Mouse (Mus musculus): ENCODE measurements around the gene Brsk2. TPM values are rescaled to one million over a fixed set of nuclear protein-coding genes. Genes with fewer than 3 reads are reported as not detected.

Gene Brsk2
- polyA plus RNA-seq, 1 experiment from 2014 or later, result 25.8 TPM

DNA sequence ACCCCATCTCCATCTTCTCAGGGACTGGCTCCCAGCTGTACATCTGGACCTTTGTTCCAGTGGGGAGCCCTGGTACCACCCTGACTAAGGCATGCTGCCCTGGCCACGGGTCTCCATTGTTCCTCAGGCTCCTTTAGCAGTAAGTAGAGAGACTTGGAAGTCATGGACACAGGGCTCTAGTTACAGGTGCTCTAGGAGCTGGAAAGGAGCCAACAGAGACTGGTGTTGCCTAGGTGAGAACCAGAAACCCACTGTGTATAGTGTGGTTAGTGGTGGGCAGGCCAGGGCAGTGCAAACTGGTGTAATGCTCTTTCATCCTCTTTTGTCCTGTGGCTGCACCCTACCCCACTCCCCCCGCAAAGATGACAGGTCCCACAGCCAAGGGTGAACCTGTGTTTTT, 41.6 kb downstream of the Brsk2 start:
- H3K27me3 ChIP-seq, result no peaks in the 10 kb centered on the region
- ATAC-seq (replicated peaks), result no peak
- WGBS, result 76% methylated on average over 2 of the region's 2 CpGs
- H3K36me3 ChIP-seq, result peaks cover 95% of the 10 kb centered on the region
- H3K9ac ChIP-seq (replicated peaks), result no peak overlapping the region
- H3K9me3 ChIP-seq, result no peaks in the 10 kb centered on the region
- no peak overlapping the region for H3K4me3 ChIP-seq
- H3K4me2 ChIP-seq (replicated peaks), result no peak overlapping the region
- no peaks in the 10 kb centered on the region for H3K4me1 ChIP-seq
- H3K27ac ChIP-seq (replicated peaks), result no peak overlapping the region

DNA sequence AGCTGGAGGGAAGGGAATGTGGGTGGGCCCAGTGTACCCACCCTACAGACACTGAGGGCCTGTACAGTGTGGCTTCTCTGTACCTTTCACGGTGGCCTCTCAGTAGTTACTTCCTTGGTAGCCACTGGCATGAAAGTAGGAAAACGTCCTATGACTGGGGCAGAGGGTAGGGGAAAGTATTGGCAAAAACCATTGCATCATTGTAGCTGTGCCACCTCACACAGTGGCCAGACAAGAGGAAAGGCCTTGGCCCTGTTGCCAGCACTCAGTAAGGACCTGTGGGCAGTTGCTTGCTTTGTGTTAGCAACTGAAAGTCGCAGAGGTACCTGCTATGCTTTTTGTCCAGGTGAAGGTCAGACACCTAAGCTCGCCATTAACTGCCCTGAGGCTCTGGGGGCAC, 44.6 kb downstream of the Brsk2 start:
- ATAC-seq (replicated peaks), result no peak
- Histone ChIP-seq H3K27me3 (no peaks in the 10 kb centered on the region), H3K4me2 (replicated peaks) (no peak overlapping the region), H3K4me3 (no peak overlapping the region), H3K27ac (replicated peaks) (no peak overlapping the region), H3K4me1 (no peaks in the 10 kb centered on the region), H3K9ac (replicated peaks) (no peak overlapping the region), H3K36me3 (peaks cover 96% of the 10 kb centered on the region), H3K9me3 (no peaks in the 10 kb centered on the region)
- 93% methylated on average over 4 of the region's 4 CpGs for WGBS

DNA sequence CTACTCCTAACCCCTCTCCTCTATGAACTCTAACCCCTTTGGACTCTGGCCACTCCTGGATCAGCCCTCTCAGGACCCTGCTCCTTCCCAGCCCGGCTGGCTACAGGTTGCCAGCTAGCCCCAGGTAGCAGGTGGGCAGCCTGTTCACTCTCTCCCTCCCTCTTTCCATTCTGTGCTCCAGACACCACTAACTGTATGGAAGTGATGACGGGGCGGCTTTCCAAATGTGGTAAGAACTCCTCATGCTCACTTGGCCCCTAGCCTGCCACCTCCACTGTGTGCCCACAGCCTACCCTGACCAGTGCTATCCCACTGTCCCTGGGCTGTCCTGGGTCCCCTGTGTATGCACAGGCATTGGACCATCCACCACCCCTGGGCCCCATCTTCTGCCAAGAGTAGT, 51.1 kb downstream of the Brsk2 start:
- Histone ChIP-seq H3K27me3 (no peaks in the 10 kb centered on the region), H3K9ac (replicated peaks) (no peak overlapping the region), H3K4me1 (no peaks in the 10 kb centered on the region), H3K4me2 (replicated peaks) (no peak overlapping the region), H3K9me3 (no peaks in the 10 kb centered on the region), H3K4me3 (no peak overlapping the region), H3K27ac (replicated peaks) (no peak overlapping the region), H3K36me3 (peaks cover 75% of the 10 kb centered on the region)
- WGBS, result 90% methylated on average over 3 of the region's 3 CpGs
- ATAC-seq (replicated peaks), result no peak; the same call in 1 of the 2 replicates

DNA sequence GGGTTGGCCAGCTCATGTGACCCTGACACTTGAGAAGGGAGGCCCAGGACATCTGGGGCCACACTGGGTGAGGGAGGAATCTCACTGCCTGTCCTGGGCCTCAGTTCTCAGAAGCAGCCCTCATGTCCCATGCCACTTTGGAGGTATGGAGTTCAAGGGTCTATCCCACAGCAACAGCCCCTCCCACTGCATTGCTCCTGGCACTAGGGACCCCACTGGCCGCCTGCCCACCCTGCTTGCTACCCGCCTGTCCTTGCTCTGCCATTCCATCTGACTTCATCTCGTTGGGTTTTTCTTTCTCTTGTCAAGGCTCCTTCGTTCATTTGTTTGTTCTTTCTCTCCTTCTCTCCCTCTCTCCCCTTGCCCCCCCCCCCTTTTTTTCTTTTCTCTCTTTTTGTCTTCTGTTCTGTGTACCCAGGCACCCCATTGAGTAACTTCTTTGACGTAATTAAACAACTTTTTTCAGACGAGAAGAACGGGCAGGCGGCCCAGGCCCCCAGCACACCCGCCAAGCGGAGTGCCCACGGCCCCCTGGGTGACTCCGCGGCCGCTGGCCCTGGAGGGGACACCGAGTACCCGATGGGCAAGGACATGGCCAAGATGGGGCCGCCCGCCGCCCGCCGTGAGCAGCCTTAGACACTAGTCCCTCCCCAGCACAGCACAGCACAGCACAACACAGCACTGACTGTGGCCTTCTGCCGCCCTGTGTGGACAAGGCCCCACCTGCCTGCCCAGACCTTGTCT, 52.2 kb downstream of the Brsk2 start:
- Histone ChIP-seq H3K27ac (replicated peaks) (no peak overlapping the region), H3K27me3 (no peaks in the 10 kb centered on the region), H3K4me2 (replicated peaks) (no peak overlapping the region), H3K9me3 (no peaks in the 10 kb centered on the region), H3K36me3 (peaks cover 67% of the 10 kb centered on the region), H3K4me1 (no peaks in the 10 kb centered on the region), H3K9ac (replicated peaks) (no peak overlapping the region), H3K4me3 (no peak overlapping the region)
- ATAC-seq (replicated peaks), result 0 out of 2 replicates have a peak, but pooled peaks have one; percentile 29
- 46% methylated on average over 22 of the region's 22 CpGs for WGBS

DNA sequence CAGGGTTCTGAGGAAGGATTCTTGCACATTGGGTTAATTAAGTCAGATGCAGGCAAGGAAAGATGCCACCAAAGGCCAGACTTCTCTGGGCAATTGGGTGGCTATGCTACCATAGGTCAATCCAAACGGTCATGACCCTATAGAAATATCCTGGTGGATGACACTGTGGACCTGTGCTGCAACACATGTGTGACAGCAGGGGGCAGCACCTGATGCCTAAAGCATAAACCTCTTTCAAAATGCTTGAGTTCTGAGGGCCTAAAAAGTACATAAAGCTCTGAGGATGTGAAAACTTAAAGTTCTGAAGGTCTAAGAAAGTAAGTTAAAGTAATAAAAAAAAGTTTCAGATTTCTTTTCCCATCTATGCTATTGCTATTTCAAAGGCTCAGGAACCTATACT, 67.0 kb downstream of the Brsk2 start:
- Histone ChIP-seq H3K9me3 (no peaks in the 10 kb centered on the region), H3K4me3 (no peak overlapping the region), H3K27me3 (no peaks in the 10 kb centered on the region), H3K36me3 (peaks cover 16% of the 10 kb centered on the region), H3K4me2 (replicated peaks) (no peak overlapping the region), H3K4me1 (no peaks in the 10 kb centered on the region), H3K9ac (replicated peaks) (no peak overlapping the region), H3K27ac (replicated peaks) (no peak overlapping the region)
- whole genome bisulfite sequencing, result 66% methylated on average over 1 of the region's 1 CpGs
- no peak for ATAC-seq (replicated peaks)

DNA sequence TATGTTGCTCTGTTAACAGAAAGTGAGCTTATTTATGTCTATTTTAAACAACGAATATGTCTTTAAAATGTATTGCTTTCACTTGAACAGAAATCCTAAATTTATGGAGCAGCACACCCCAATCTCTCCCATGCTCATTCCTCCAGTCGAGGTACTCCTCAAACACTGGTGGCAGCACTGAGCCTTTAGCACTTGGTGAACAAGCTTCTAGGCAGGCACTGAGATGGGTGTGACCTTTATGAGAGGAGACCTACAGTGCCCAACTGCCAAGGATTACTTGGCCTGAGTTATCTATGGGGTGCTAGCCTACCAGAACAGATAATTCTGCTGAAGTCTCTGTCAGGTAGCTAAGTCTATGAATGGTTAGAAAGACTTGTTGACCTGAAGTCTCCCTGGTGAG, 70.1 kb downstream of the Brsk2 start:
- H3K4me3 ChIP-seq, result no peak overlapping the region
- no peaks in the 10 kb centered on the region for H3K4me1 ChIP-seq
- H3K9me3 ChIP-seq, result no peaks in the 10 kb centered on the region
- no peaks in the 10 kb centered on the region for H3K27me3 ChIP-seq
- 46% methylated on average over 2 of the region's 2 CpGs for WGBS
- H3K27ac ChIP-seq (replicated peaks), result no peak overlapping the region
- no peak for ATAC-seq (replicated peaks)
- no peak overlapping the region for H3K4me2 ChIP-seq (replicated peaks)
- H3K9ac ChIP-seq (replicated peaks), result no peak overlapping the region
- peaks cover 10% of the 10 kb centered on the region; the same call in 1 of the 2 replicates for H3K36me3 ChIP-seq

DNA sequence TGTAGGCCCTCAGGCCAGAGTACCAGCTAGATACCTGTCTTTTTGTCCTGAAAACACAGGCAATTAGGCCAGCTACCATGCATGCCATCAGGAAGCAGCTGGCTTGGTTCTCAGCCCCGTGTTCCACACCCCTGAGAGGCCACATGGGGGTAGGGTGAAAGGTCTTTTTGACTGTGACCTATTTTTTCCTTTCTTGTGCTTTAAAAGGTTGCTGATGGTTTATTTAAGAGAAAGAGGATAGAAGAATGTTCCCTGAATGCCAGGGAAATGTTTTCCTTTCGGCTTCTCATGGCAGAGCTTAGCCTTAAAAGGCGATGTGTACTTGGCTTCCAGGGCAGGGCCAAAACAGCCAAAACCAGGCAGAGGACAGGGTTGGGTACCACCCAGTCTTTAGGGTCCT, 71.3 kb downstream of the Brsk2 start:
- no peaks in the 10 kb centered on the region for H3K9me3 ChIP-seq
- peaks cover 1% of the 10 kb centered on the region; the same call in 1 of the 2 replicates for H3K36me3 ChIP-seq
- H3K9ac ChIP-seq (replicated peaks), result no peak overlapping the region
- no peak for ATAC-seq (replicated peaks)
- H3K4me1 ChIP-seq, result no peaks in the 10 kb centered on the region
- WGBS, result 58% methylated on average over 3 of the region's 3 CpGs
- H3K27me3 ChIP-seq, result no peaks in the 10 kb centered on the region
- H3K4me3 ChIP-seq, result no peak overlapping the region
- no peak overlapping the region for H3K4me2 ChIP-seq (replicated peaks)
- no peak overlapping the region for H3K27ac ChIP-seq (replicated peaks)

DNA sequence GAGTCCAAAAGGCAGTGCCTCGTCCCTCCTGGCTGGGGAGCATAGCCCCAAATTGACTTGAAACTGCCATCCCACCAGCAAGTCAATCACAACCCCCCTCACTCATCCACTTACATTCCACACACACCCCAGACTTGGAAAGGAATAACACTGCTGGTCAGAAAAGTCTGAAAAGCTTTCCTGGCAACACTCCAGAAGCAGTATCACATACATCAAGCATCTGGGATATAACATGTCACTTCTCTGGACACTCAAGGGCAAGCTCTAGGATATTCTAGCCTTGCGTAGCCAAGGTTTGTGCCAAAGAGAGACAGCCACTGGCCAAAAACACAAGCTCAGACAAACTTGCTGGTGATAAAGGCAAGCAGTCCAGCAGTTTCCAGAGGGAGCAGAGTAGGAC, 75.6 kb downstream of the Brsk2 start:
- Histone ChIP-seq H3K9ac (replicated peaks) (no peak overlapping the region), H3K36me3 (no peaks in the 10 kb centered on the region), H3K4me2 (replicated peaks) (no peak overlapping the region), H3K27me3 (no peaks in the 10 kb centered on the region), H3K9me3 (no peaks in the 10 kb centered on the region), H3K4me3 (no peak overlapping the region), H3K27ac (replicated peaks) (no peak overlapping the region), H3K4me1 (no peaks in the 10 kb centered on the region)
- WGBS, result 68% methylated on average over 2 of the region's 2 CpGs
- ATAC-seq (replicated peaks), result no peak

DNA sequence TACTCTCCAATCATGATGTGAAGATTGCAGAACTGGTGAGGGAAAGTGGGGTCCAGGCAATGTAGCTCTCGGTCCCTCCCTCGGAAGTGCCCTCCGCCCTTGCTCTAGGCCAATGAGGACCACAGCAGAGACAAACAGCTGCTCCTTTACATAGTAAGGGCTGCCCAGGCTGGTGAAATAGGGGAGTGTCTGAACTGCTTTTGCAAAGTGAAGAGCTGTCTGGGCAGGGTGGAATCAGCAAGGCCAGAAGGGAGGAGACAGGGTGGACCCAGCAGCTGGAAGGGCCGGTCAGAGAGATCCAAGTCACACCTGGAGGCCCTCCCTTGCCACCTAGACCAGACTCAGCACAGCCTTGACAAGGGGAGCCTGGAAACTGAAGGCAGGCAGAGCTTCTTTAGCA, 76.4 kb downstream of the Brsk2 start:
- Histone ChIP-seq H3K36me3 (no peaks in the 10 kb centered on the region), H3K9ac (replicated peaks) (no peak overlapping the region), H3K27ac (replicated peaks) (no peak overlapping the region), H3K9me3 (no peaks in the 10 kb centered on the region), H3K4me1 (no peaks in the 10 kb centered on the region), H3K4me3 (no peak overlapping the region), H3K4me2 (replicated peaks) (no peak overlapping the region), H3K27me3 (no peaks in the 10 kb centered on the region)
- 88% methylated on average over 4 of the region's 4 CpGs for WGBS
- ATAC-seq (replicated peaks), result no peak

DNA sequence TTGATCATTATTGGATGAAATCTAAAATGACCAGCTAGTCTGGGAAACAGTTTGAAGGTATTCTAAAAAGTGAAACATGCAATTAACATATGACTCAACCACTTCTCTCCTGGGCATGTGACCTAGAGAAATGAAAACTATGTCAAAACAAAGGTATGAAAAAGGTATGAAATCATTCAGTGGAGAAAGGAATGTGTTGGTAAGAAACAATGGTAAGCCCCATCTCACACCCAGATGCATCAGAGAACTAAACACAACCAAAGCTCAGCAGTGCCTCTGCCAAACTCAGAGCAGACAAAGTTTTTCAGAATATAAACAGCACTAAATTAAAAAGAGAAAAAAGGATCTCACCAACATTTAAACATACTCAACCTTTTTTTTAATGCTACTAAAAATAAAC, 80.5 kb downstream of the Brsk2 start:
- no peak for ATAC-seq (replicated peaks)
- H3K9ac ChIP-seq (replicated peaks), result no peak overlapping the region
- H3K4me3 ChIP-seq, result no peak overlapping the region
- no peaks in the 10 kb centered on the region for H3K27me3 ChIP-seq
- no peaks in the 10 kb centered on the region for H3K9me3 ChIP-seq
- no peak overlapping the region for H3K27ac ChIP-seq (replicated peaks)
- no peaks in the 10 kb centered on the region for H3K36me3 ChIP-seq
- H3K4me2 ChIP-seq (replicated peaks), result no peak overlapping the region
- H3K4me1 ChIP-seq, result no peaks in the 10 kb centered on the region

DNA sequence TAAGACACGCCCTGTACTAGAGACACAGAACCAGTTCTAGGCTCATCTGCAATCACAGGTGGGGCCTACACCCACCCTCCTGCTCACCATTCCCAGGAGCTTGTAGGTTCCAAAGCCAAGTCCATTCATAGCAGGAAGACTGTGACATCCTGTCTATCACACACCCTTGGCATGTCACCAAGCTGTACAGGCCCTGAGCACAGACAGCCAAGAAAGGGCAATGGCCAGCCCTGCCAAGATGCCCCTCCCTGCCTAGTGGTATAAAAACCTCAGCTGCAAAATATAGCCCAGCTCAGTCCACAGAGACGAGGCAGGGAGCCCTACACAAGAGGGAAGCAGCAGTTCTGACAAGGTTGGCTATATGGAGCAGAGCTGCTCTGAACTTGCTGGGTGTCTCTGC, 84.6 kb downstream of the Brsk2 start:
- Histone ChIP-seq H3K4me3 (no peak overlapping the region), H3K4me1 (no peaks in the 10 kb centered on the region), H3K4me2 (replicated peaks) (no peak overlapping the region), H3K36me3 (no peaks in the 10 kb centered on the region), H3K9ac (replicated peaks) (no peak overlapping the region), H3K9me3 (no peaks in the 10 kb centered on the region), H3K27me3 (no peaks in the 10 kb centered on the region), H3K27ac (replicated peaks) (no peak overlapping the region)
- no peak for ATAC-seq (replicated peaks)
- WGBS, result 67% methylated on average over 2 of the region's 2 CpGs

DNA sequence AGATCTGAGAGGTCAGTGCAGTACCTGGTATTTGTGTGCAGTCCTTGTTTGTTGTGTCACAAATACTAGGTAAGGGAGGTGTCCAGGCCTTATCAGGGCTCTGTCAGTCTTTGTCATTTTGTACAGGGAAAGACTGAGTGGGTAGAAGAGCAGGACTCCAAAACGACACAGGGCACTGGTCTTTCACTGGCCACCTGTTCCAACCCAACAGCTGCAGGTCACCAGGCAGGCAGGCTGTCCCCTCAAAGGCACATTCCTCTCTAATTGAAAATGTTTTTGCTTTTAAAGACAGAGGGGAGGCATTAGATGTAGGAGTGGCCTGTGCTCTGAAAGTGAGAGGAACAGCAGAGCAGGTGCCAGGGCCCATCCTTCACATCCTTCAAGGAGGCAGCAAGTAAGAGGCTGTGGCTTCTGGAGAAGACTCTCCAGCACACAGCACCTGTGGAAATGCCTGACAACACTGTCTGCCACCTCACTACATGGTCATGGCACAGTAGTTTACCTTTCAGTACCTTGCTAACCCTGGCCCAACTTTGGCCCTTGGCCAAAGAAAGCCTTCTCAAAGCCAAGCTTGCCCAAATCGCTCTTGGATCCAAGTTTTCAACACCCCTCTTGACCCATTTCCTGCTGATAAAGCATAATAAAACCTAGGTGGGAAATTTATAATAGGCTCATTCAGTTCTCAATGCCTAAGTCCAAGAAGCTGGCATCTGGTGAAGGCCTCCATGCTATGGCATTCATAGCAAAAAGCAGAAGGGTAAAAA, 85.7 kb downstream of the Brsk2 start:
- H3K9ac ChIP-seq (replicated peaks), result no peak overlapping the region
- ATAC-seq (replicated peaks), result no peak
- H3K4me3 ChIP-seq, result no peak overlapping the region
- H3K9me3 ChIP-seq, result no peaks in the 10 kb centered on the region
- H3K4me1 ChIP-seq, result no peaks in the 10 kb centered on the region
- H3K27ac ChIP-seq (replicated peaks), result no peak overlapping the region
- H3K4me2 ChIP-seq (replicated peaks), result no peak overlapping the region
- no peaks in the 10 kb centered on the region for H3K36me3 ChIP-seq
- H3K27me3 ChIP-seq, result no peaks in the 10 kb centered on the region
- 79% methylated on average over 2 of the region's 2 CpGs for WGBS

All from forebrain, embryonic 15.5 days (tissue).